Mouse (Mus musculus) forebrain, embryonic 13.5 days (tissue): ENCODE data around the gene Cox14. TPM values are rescaled to one million over a fixed set of nuclear protein-coding genes. Genes with fewer than 3 reads are reported as not detected.

ENCODE experiments used
- ATAC-seq: fragments of 200-750 bp; cut with Nextera tagmentation; 2 replicates; pipeline ENCODE4 v1.8.0; 2017
- H3K27ac ChIP-seq: fragments of 300-500 bp; sonication (generic); 2 replicates; pipeline ENCODE4 v1.5.1; 2015; ENCODE audit warnings: inconsistent platforms, mild to moderate bottlenecking, moderate library complexity
- H3K27me3 ChIP-seq: fragments of 300-500 bp; sonication (generic); 2 replicates; pipeline ENCODE4 v1.6.1; 2015; ENCODE audit warnings: mild to moderate bottlenecking, inconsistent platforms
- H3K36me3 ChIP-seq: fragments of 300-500 bp; sonication (generic); 2 replicates; pipeline ENCODE4 v1.6.1; 2015; ENCODE audit warnings: mild to moderate bottlenecking, inconsistent platforms; ENCODE audit not compliant: poor library complexity, severe bottlenecking
- H3K4me1 ChIP-seq: fragments of 300-500 bp; sonication (generic); 2 replicates; pipeline ENCODE4 v1.6.1; 2015; ENCODE audit warnings: inconsistent platforms
- H3K4me2 ChIP-seq: fragments of 300-500 bp; sonication (generic); 2 replicates; pipeline ENCODE4 v1.6.1; 2015; ENCODE audit warnings: inconsistent platforms, mild to moderate bottlenecking, moderate library complexity
- H3K4me3 ChIP-seq: fragments of 300-500 bp; sonication (generic); 2 replicates; pipeline ENCODE4 v1.5.1; 2015; ENCODE audit warnings: mild to moderate bottlenecking, inconsistent platforms
- H3K9ac ChIP-seq: fragments of 300-500 bp; sonication (generic); 2 replicates; pipeline ENCODE4 v1.6.1; 2015; ENCODE audit warnings: mild to moderate bottlenecking, inconsistent platforms
- H3K9me3 ChIP-seq: fragments of 300-500 bp; sonication (generic); replicated peaks from 2 replicates; pipeline ENCODE4 v1.6.1; 2016; ENCODE audit warnings: inconsistent platforms
- WGBS: fragments of 180-500 bp; shearing (Covaris S2); methylation state at CpG from one replicate; pipeline ENCODE4 v1.1.7; 2015; 5-methylcytosine and 5-hydroxymethylcytosine counted together
- polyA plus RNA-seq: library from polyadenylated mRNA; unstranded; fragments of >200 nt; fragmentation: Nextera tagmentation; extraction: Ambion mirVana; gene quantifications from 2 replicates; pipeline ENCODE4 v1.2.1, GENCODE M21; 2015

Gene Cox14
- polyA plus RNA-seq: 177 and 190 TPM in 2 replicates

- Histone ChIP-seq H3K9me3 (no peaks in the 10 kb centered on the region), H3K4me1 (peaks cover 35% of the 10 kb centered on the region), H3K4me2 (peak within 1 kb of the TSS; percentile 92), H3K9ac (peak within 1 kb of the TSS; percentile 93), H3K27me3 (no peaks in the 10 kb centered on the region), H3K27ac (peak within 1 kb of the TSS; percentile 89), H3K4me3 (peak within 1 kb of the TSS; percentile 86), H3K36me3 (peaks cover 60% of the 10 kb centered on the region)
- under 1% methylated on average over 49 of the region's 68 CpGs for whole genome bisulfite sequencing
- peak; percentile 96 for ATAC-seq
Observed at GRCm38 (mm10) chr15:99725341-99726155, at the start of gene Cox14. Cox14 (plus strand) TSS chr15:99725618.

- WGBS: 22% methylated on average over 8 of the region's 8 CpGs
- peak; percentile 76 for ATAC-seq
Observed at GRCm38 (mm10) chr15:99677089-99677488, 48.3 kb upstream of the Cox14 start.

GRCm38 (mm10) chr15:99678063-99678800 is 47.2 kb upstream of the Cox14 start:
- ATAC-seq: 0 out of 2 replicates have a peak, but pooled peaks have one; percentile 27

More at GRCm38 (mm10) chr15:99677089-99677488, 48.3 kb upstream of the Cox14 start:
- Histone ChIP-seq H3K27ac (peak overlapping the region; percentile 73), H3K9ac (no peak overlapping the region), H3K4me3 (no peak overlapping the region), H3K27me3 (peaks cover 17% of the 10 kb centered on the region), H3K4me2 (peak overlapping the region; percentile 19; the same call in 1 of the 2 replicates), H3K9me3 (no peaks in the 10 kb centered on the region), H3K4me1 (peaks cover 30% of the 10 kb centered on the region), H3K36me3 (no peaks in the 10 kb centered on the region)

GRCm38 (mm10) chr15:99679008-99679407 is 46.4 kb upstream of the Cox14 start:
- no peak overlapping the region for H3K4me3 ChIP-seq
- ATAC-seq: no peak
- H3K4me1 ChIP-seq: peaks cover 26% of the 10 kb centered on the region
- 70% methylated on average over 7 of the region's 7 CpGs for WGBS
- H3K27ac ChIP-seq: no peak overlapping the region
- 0 out of 2 replicates have a peak, but pooled peaks cover 2% of the 10 kb centered on the region for H3K36me3 ChIP-seq
- no peak overlapping the region for H3K4me2 ChIP-seq
- H3K27me3 ChIP-seq: 0 out of 2 replicates have a peak, but pooled peaks cover 4% of the 10 kb centered on the region
- H3K9ac ChIP-seq: no peak overlapping the region
- H3K9me3 ChIP-seq: 0 out of 2 replicates have a peak, but pooled peaks cover 2% of the 10 kb centered on the region

More at GRCm38 (mm10) chr15:99678063-99678800, 47.2 kb upstream of the Cox14 start:
- no peak overlapping the region for H3K27ac ChIP-seq
- H3K36me3 ChIP-seq: no peaks in the 10 kb centered on the region
- 0 out of 2 replicates have a peak, but pooled peaks cover 2% of the 10 kb centered on the region for H3K9me3 ChIP-seq
- no peak overlapping the region for H3K9ac ChIP-seq
- 15% methylated on average over 13 of the region's 13 CpGs for WGBS
- peaks cover 7% of the 10 kb centered on the region; the same call in 1 of the 2 replicates for H3K27me3 ChIP-seq
- H3K4me1 ChIP-seq: peaks cover 26% of the 10 kb centered on the region
- no peak overlapping the region for H3K4me2 ChIP-seq
- no peak overlapping the region for H3K4me3 ChIP-seq

- no peak for ATAC-seq
- Histone ChIP-seq H3K9ac (no peak overlapping the region), H3K4me2 (no peak overlapping the region), H3K9me3 (0 out of 2 replicates have a peak, but pooled peaks cover 2% of the 10 kb centered on the region), H3K27me3 (0 out of 2 replicates have a peak, but pooled peaks cover 4% of the 10 kb centered on the region), H3K36me3 (0 out of 2 replicates have a peak, but pooled peaks cover 9% of the 10 kb centered on the region), H3K4me3 (no peak overlapping the region), H3K27ac (no peak overlapping the region), H3K4me1 (peaks cover 8% of the 10 kb centered on the region)
- 93% methylated on average over 7 of the region's 7 CpGs for WGBS
Observed at GRCm38 (mm10) chr15:99682880-99683279, 42.5 kb upstream of the Cox14 start.

- WGBS: 95% methylated on average over 5 of the region's 5 CpGs
- Histone ChIP-seq H3K4me3 (no peak overlapping the region), H3K27me3 (no peaks in the 10 kb centered on the region), H3K9me3 (0 out of 2 replicates have a peak, but pooled peaks cover 2% of the 10 kb centered on the region), H3K4me1 (no peaks in the 10 kb centered on the region; the same call in 1 of the 2 replicates), H3K9ac (no peak overlapping the region), H3K36me3 (0 out of 2 replicates have a peak, but pooled peaks cover 9% of the 10 kb centered on the region), H3K27ac (no peak overlapping the region), H3K4me2 (no peak overlapping the region)
- ATAC-seq: no peak
Observed at GRCm38 (mm10) chr15:99684156-99684555, 41.3 kb upstream of the Cox14 start.

- Histone ChIP-seq H3K4me2 (no peak overlapping the region), H3K27me3 (no peaks in the 10 kb centered on the region), H3K4me3 (no peak overlapping the region), H3K9me3 (no peaks in the 10 kb centered on the region), H3K27ac (no peak overlapping the region), H3K9ac (no peak overlapping the region), H3K36me3 (0 out of 2 replicates have a peak, but pooled peaks cover 9% of the 10 kb centered on the region), H3K4me1 (peaks cover 19% of the 10 kb centered on the region)
- ATAC-seq: peak; percentile 53; the same call in 1 of the 2 replicates
- WGBS: 7% methylated on average over 4 of the region's 4 CpGs
Observed at GRCm38 (mm10) chr15:99688712-99689111, 36.7 kb upstream of the Cox14 start.

GRCm38 (mm10) chr15:99690924-99691323 is 34.5 kb upstream of the Cox14 start:
- Histone ChIP-seq H3K4me1 (peaks cover 29% of the 10 kb centered on the region), H3K4me3 (no peak overlapping the region), H3K9ac (no peak overlapping the region), H3K27ac (no peak overlapping the region; the same call in 1 of the 2 replicates), H3K36me3 (0 out of 2 replicates have a peak, but pooled peaks cover 5% of the 10 kb centered on the region), H3K9me3 (no peaks in the 10 kb centered on the region), H3K27me3 (no peaks in the 10 kb centered on the region), H3K4me2 (no peak overlapping the region)
- WGBS: 13% methylated on average over 4 of the region's 4 CpGs
- ATAC-seq: no peak

- H3K9me3 ChIP-seq: no peaks in the 10 kb centered on the region
- ATAC-seq: peak; percentile 50; the same call in 1 of the 2 replicates
- peaks cover 29% of the 10 kb centered on the region for H3K4me1 ChIP-seq
- H3K36me3 ChIP-seq: 0 out of 2 replicates have a peak, but pooled peaks cover 8% of the 10 kb centered on the region
- 60% methylated on average over 9 of the region's 9 CpGs for WGBS
- H3K9ac ChIP-seq: peak overlapping the region; percentile 21; the same call in 1 of the 2 replicates
- peaks cover 3% of the 10 kb centered on the region; the same call in 1 of the 2 replicates for H3K27me3 ChIP-seq
- 0 out of 2 replicates have a peak overlapping the region, but pooled peaks have one; percentile 7 for H3K4me2 ChIP-seq
- H3K27ac ChIP-seq: no peak overlapping the region
- H3K4me3 ChIP-seq: no peak overlapping the region
Observed at GRCm38 (mm10) chr15:99691976-99692375, 33.4 kb upstream of the Cox14 start.

GRCm38 (mm10) chr15:99697309-99697708 is 28.1 kb upstream of the Cox14 start:
- Histone ChIP-seq H3K36me3 (peaks cover 25% of the 10 kb centered on the region; the same call in 1 of the 2 replicates), H3K4me2 (no peak overlapping the region), H3K27me3 (peaks cover 19% of the 10 kb centered on the region; the same call in 1 of the 2 replicates), H3K4me3 (no peak overlapping the region), H3K27ac (no peak overlapping the region), H3K9me3 (no peaks in the 10 kb centered on the region), H3K9ac (no peak overlapping the region), H3K4me1 (peaks cover 17% of the 10 kb centered on the region; the same call in 1 of the 2 replicates)
- 43% methylated on average over 2 of the region's 2 CpGs for WGBS
- ATAC-seq: no peak

- Histone ChIP-seq H3K9ac (peak overlapping the region; percentile 27; the same call in 1 of the 2 replicates), H3K27ac (no peak overlapping the region), H3K27me3 (peaks cover 19% of the 10 kb centered on the region; the same call in 1 of the 2 replicates), H3K4me2 (peak overlapping the region; percentile 20), H3K36me3 (peaks cover 26% of the 10 kb centered on the region; the same call in 1 of the 2 replicates), H3K4me1 (peaks cover 25% of the 10 kb centered on the region), H3K9me3 (no peaks in the 10 kb centered on the region), H3K4me3 (no peak overlapping the region)
- WGBS: 33% methylated on average over 20 of the region's 20 CpGs
- ATAC-seq: no peak
Observed at GRCm38 (mm10) chr15:99698533-99699085, 26.8 kb upstream of the Cox14 start.
